Mouse (Mus musculus) limb, embryonic 13.5 days (tissue): ENCODE results near the gene Eps15l1. TPM values are rescaled to one million over a fixed set of nuclear protein-coding genes. Genes with fewer than 3 reads are reported as not detected.

Experiments used
- ATAC-seq: fragments of 200-750 bp; cut with Nextera tagmentation; 2 replicates; pipeline ENCODE4 v1.8.0; 2017; ENCODE audit warnings: low read depth, moderate number of reproducible peaks, moderate TSS enrichment; ENCODE audit not compliant: low FRiP score
- H3K27ac ChIP-seq: fragments of 300-500 bp; sonication (generic); 2 replicates; pipeline ENCODE4 v1.5.1; 2015; ENCODE audit warnings: inconsistent platforms, mild to moderate bottlenecking, moderate library complexity
- H3K27me3 ChIP-seq: fragments of 300-500 bp; sonication (generic); 2 replicates; pipeline ENCODE4 v1.6.1; 2015; ENCODE audit warnings: mild to moderate bottlenecking, inconsistent platforms
- H3K36me3 ChIP-seq: fragments of 300-500 bp; sonication (generic); 2 replicates; pipeline ENCODE4 v1.6.1; 2015; ENCODE audit warnings: inconsistent platforms, mild to moderate bottlenecking, moderate library complexity
- H3K4me1 ChIP-seq: fragments of 300-500 bp; sonication (generic); 2 replicates; pipeline ENCODE4 v1.6.1; 2015; ENCODE audit warnings: inconsistent platforms
- H3K4me2 ChIP-seq: fragments of 300-500 bp; sonication (generic); replicated peaks from 2 replicates; pipeline ENCODE4 v1.6.1; 2015; ENCODE audit warnings: inconsistent platforms, mild to moderate bottlenecking, moderate library complexity
- H3K4me3 ChIP-seq: fragments of 300-500 bp; sonication (generic); 2 replicates; pipeline ENCODE4 v1.5.1; 2015; ENCODE audit warnings: moderate library complexity, mild to moderate bottlenecking, inconsistent platforms
- H3K9ac ChIP-seq: fragments of 300-500 bp; sonication (generic); 2 replicates; pipeline ENCODE4 v1.6.1; 2015; ENCODE audit warnings: mild to moderate bottlenecking, inconsistent platforms
- H3K9me3 ChIP-seq: fragments of 300-500 bp; sonication (generic); 2 replicates; pipeline ENCODE4 v1.6.1; 2016; ENCODE audit warnings: inconsistent platforms
- whole genome bisulfite sequencing: fragments of 180-500 bp; shearing (Covaris S2); methylation state at CpG from one replicate; pipeline ENCODE4 v1.1.7; 2015; 5-methylcytosine and 5-hydroxymethylcytosine counted together
- microRNA-seq: library from miRNA; unstranded; fragments of <30 nt; microRNA quantifications from one replicate; pipeline ENCODE4, GENCODE M21; 2016
- polyA plus RNA-seq: library from polyadenylated mRNA; unstranded; fragments of >200 nt; fragmentation: Nextera tagmentation; extraction: Ambion mirVana; gene quantifications from 2 replicates; pipeline ENCODE4 v1.2.1, GENCODE M21; 2015

Gene Eps15l1
- polyA plus RNA-seq, 1 experiment from 2014 or later = 65.3 TPM

GRCm38 (mm10) chr8:72295125-72295524 is 126.1 kb downstream of the Eps15l1 start:
- Histone ChIP-seq H3K27me3 (0 out of 2 replicates have a peak, but pooled peaks cover 6% of the 10 kb centered on the region), H3K4me3 (no peak overlapping the region), H3K36me3 (no peaks in the 10 kb centered on the region), H3K9me3 (no peaks in the 10 kb centered on the region), H3K4me2 (no peak overlapping the region; the same call in 1 of the 2 replicates), H3K27ac (peak overlapping the region; percentile 71), H3K4me1 (peaks cover 18% of the 10 kb centered on the region), H3K9ac (no peak overlapping the region; the same call in 1 of the 2 replicates)
- ATAC-seq = 0 out of 2 replicates have a peak, but pooled peaks have one; percentile 4
- WGBS = 53% methylated on average over 3 of the region's 3 CpGs

- ATAC-seq = no peak
- Histone ChIP-seq H3K27me3 (0 out of 2 replicates have a peak, but pooled peaks cover 6% of the 10 kb centered on the region), H3K4me1 (peaks cover 18% of the 10 kb centered on the region), H3K4me3 (no peak overlapping the region), H3K27ac (no peak overlapping the region), H3K9me3 (no peaks in the 10 kb centered on the region), H3K36me3 (no peaks in the 10 kb centered on the region), H3K4me2 (no peak overlapping the region), H3K9ac (no peak overlapping the region)
Observed at GRCm38 (mm10) chr8:72293309-72293708, 128.0 kb downstream of the Eps15l1 start.

GRCm38 (mm10) chr8:72291104-72291503 is 130.2 kb downstream of the Eps15l1 start:
- H3K4me2 ChIP-seq = no peak overlapping the region
- no peak overlapping the region for H3K27ac ChIP-seq
- 0 out of 2 replicates have a peak, but pooled peaks cover 4% of the 10 kb centered on the region for H3K27me3 ChIP-seq
- no peaks in the 10 kb centered on the region for H3K36me3 ChIP-seq
- H3K4me1 ChIP-seq = peaks cover 24% of the 10 kb centered on the region
- 60% methylated on average over 2 of the region's 2 CpGs for WGBS
- ATAC-seq = no peak
- H3K9me3 ChIP-seq = no peaks in the 10 kb centered on the region
- H3K9ac ChIP-seq = no peak overlapping the region
- H3K4me3 ChIP-seq = no peak overlapping the region

Small RNAs within 50 kb of the gene (microRNA-seq; reads per million reads assigned to microRNA genes)
- gene Mir7068 = 0.87 reads per million

Other genes with a start within 250 kb of the Eps15l1 start
- gene Hsh2d, start 231.8 kb downstream of the Eps15l1 start, polyA plus RNA-seq = not detected in 2 replicates
- gene Cib3, start 208.6 kb downstream of the Eps15l1 start, polyA plus RNA-seq = not detected in 2 replicates
- gene Gm11034, start 207.8 kb downstream of the Eps15l1 start, polyA plus RNA-seq = not detected in 2 replicates
- 70.5 and 70.6 TPM in 2 replicates for gene Fam32a, start 201.7 kb downstream of the Eps15l1 start, polyA plus RNA-seq
- gene Ap1m1, start 181.4 kb downstream of the Eps15l1 start, polyA plus RNA-seq = 127 and 132 TPM in 2 replicates
- 31.7 TPM in 2 replicates for gene Gm10282, start 116.2 kb downstream of the Eps15l1 start, polyA plus RNA-seq
- 7.9 and 8.9 TPM in 2 replicates for gene Klf2, start 102.4 kb downstream of the Eps15l1 start, polyA plus RNA-seq
- gene Calr3, start 22.4 kb upstream of the Eps15l1 start, polyA plus RNA-seq = 1.4 and 1.5 TPM in 2 replicates
- gene 1700030K09Rik, start 22.4 kb upstream of the Eps15l1 start, polyA plus RNA-seq = 18.1 and 19.2 TPM in 2 replicates
- gene Cherp, start 53.8 kb upstream of the Eps15l1 start, polyA plus RNA-seq = 59.1 and 69.8 TPM in 2 replicates
- gene Slc35e1, start 71.2 kb upstream of the Eps15l1 start, polyA plus RNA-seq = 20.2 and 21.8 TPM in 2 replicates
- 19.4 and 19.9 TPM in 2 replicates for gene Med26, start 126.8 kb upstream of the Eps15l1 start, polyA plus RNA-seq
- gene Smim7, start 149.6 kb upstream of the Eps15l1 start, polyA plus RNA-seq = 129 and 130 TPM in 2 replicates
- gene Tmem38a, start 150.6 kb upstream of the Eps15l1 start, polyA plus RNA-seq = 26.7 and 27.6 TPM in 2 replicates
- gene Nwd1, start 225.3 kb upstream of the Eps15l1 start, polyA plus RNA-seq = 0.01 and 0.04 TPM in 2 replicates